ENCODE assay signal across 21 mouse cellular contexts in genomic region chr2:180314292-180314691, GRCm38 (mm10). TPM values are rescaled to one million over a fixed set of nuclear protein-coding genes. Genes with fewer than 3 reads are reported as not detected.
"Had no signal": no experiment of that assay in that cellular context is flagged by ENCODE, and none has a peak within 500 bp of the region (broad histone marks: within the 10 kb centered on the region; RNA-seq: fewer than 3 reads in every experiment).

No protein-coding gene starts in this region.

- H3K4me2 ChIP-seq: heart, embryonic 12.5 days; hindbrain, embryonic 13.5 days; hindbrain, embryonic 15.5 days; limb, embryonic 12.5 days; liver, embryonic 11.5 days had no signal

- H3K27me3 ChIP-seq: heart, embryonic 12.5 days; hindbrain, embryonic 13.5 days; hindbrain, embryonic 15.5 days; limb, embryonic 12.5 days had no signal

- H3K9ac ChIP-seq: forebrain, postnatal 0 days; heart, embryonic 12.5 days; hindbrain, embryonic 13.5 days; hindbrain, embryonic 15.5 days; limb, embryonic 12.5 days had no signal

- H3K36me3 ChIP-seq: heart, embryonic 12.5 days; hindbrain, embryonic 13.5 days; hindbrain, embryonic 15.5 days; limb, embryonic 10.5 days; limb, embryonic 12.5 days had no signal

- H3K9me3 ChIP-seq: heart, embryonic 12.5 days; hindbrain, embryonic 13.5 days; hindbrain, embryonic 15.5 days; limb, embryonic 10.5 days; limb, embryonic 12.5 days had no signal

- ATAC-seq: forebrain, postnatal 0 days; hindbrain, postnatal 0 days had no signal

- DNase-seq: forebrain, postnatal 0 days; gastrocnemius, postnatal 14 days; gastrocnemius, postnatal 36 days; heart, adult 11 months; heart, adult 2 months; heart, postnatal 10 days; kidney, adult 18-20 months; kidney, adult 8-10 months; kidney, postnatal 10 days; kidney, postnatal 36 days; liver had no signal

- H3K4me1 ChIP-seq: hindbrain, embryonic 13.5 days; hindbrain, embryonic 15.5 days; limb, embryonic 12.5 days had no signal

- H3K27ac ChIP-seq: heart, adult 2 months; hindbrain, embryonic 13.5 days; hindbrain, embryonic 15.5 days; hindbrain, postnatal 0 days; left cerebral cortex, adult 2 months; limb, embryonic 10.5 days; limb, embryonic 12.5 days had no signal

- H3K4me3 ChIP-seq: heart, adult 2 months; heart, embryonic 12.5 days; hindbrain, embryonic 13.5 days; hindbrain, embryonic 15.5 days; left cerebral cortex, adult 2 months; limb, embryonic 10.5 days; limb, embryonic 12.5 days had no signal

RNA-seq across cellular contexts. Expression of gene Gata5, which starts 20.2 kb away (rescaled TPM):
- polyA plus RNA-seq: forebrain, postnatal 0 days; hindbrain, embryonic 11.5 days; hindbrain, embryonic 15.5 days; hindbrain, postnatal 0 days had no signal

RNA-seq across cellular contexts. Expression of gene Rbbp8nl, which starts 24.6 kb away (rescaled TPM):
- polyA plus RNA-seq: forebrain, postnatal 0 days; heart, adult 2 months; heart, embryonic 12.5 days; heart, embryonic 14.5 days; hindbrain, embryonic 11.5 days; hindbrain, embryonic 13.5 days; hindbrain, embryonic 15.5 days; hindbrain, postnatal 0 days had no signal
